Mouse (Mus musculus): Measurements from ENCODE around the gene 1700001P01Rik. TPM values are rescaled to one million over a fixed set of nuclear protein-coding genes. Genes with fewer than 3 reads are reported as not detected.

The 1700001P01Rik gene
- polyA plus RNA-seq, 1 experiment from 2014 or later, result not detected

DNA sequence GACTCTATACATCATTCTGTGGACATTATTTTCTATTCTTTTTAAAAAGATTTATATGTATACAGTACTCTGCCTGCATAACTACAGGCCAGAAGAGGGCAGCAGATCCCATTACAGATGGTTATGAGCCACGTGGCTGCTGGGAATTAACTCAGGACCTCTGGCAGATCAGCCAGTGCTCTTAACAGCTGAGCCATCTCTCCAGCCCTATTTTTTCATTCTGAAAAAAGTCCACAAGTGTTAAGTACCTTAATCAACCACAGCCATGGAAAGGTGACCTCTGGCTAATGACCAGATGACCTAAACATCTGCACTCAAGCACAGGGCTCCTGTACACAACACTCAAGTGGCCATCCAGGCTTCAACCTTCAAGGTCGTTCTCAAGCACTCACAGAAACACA is 1.4 kb upstream of the 1700001P01Rik start:
- Histone ChIP-seq H3K4me2 (ENCODE audit: low read depth, low read length) (no peak overlapping the region), H3K36me3 (ENCODE audit: control insufficient read depth, insufficient read depth, low read length) (peaks cover 60% of the 10 kb centered on the region), H3K27ac (replicated peaks; ENCODE audit: low read depth, low read length) (no peak overlapping the region; the same call in 1 of the 2 replicates), H3K9me3 (ENCODE audit: control insufficient read depth, low read length) (no peaks in the 10 kb centered on the region), H3K4me3 (ENCODE audit: low read depth, low read length) (no peak overlapping the region), H3K27me3 (replicated peaks; ENCODE audit: control insufficient read depth, insufficient read depth, low read length) (no peaks in the 10 kb centered on the region), H3K9ac (ENCODE audit: low read depth, low read length) (no peak overlapping the region), H3K4me1 (ENCODE audit: control insufficient read depth, insufficient read depth, low read length) (peaks cover 11% of the 10 kb centered on the region)
- 41% methylated on average over 2 of the region's 2 CpGs for WGBS
- DNase-seq (ENCODE audit: low spot score) (peak; percentile 49), ATAC-seq (ENCODE audit: low read depth) (peak; percentile 62)

DNA sequence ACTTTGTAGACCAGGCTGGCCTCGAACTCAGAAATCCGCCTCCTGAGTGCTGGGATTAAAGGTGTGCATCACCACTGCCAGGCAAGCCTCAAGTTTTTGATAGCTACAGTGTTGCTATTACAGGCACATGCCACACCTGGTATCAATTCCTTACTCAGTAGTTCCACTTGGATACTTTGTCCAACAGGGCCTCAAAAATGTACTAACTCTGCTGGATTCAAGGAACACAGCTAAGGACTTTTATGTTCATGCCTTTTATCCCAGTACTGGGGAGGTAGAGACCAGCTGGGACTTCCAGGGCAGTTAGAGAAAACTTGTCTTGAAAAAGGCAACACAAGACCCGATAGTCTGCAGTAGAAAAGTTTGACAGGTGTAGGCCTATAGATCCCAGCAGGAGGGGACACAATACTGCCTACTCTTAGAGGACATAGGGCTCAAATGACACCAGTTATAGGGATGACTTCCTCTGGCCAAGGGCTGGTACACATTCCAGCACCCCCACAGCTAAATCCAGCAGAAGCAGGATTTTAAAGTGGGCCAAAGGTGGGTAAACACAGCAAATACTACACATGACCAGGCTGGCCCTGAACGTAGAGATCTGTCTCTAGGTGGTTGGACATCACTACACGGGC is 895 bp upstream of the 1700001P01Rik start:
- Histone ChIP-seq H3K4me1 (ENCODE audit: control insufficient read depth, insufficient read depth, low read length) (peaks cover 11% of the 10 kb centered on the region), H3K36me3 (ENCODE audit: control insufficient read depth, insufficient read depth, low read length) (peaks cover 60% of the 10 kb centered on the region), H3K27ac (replicated peaks; ENCODE audit: low read depth, low read length) (no peak overlapping the region; the same call in 1 of the 2 replicates), H3K9me3 (ENCODE audit: control insufficient read depth, low read length) (no peaks in the 10 kb centered on the region), H3K27me3 (replicated peaks; ENCODE audit: control insufficient read depth, insufficient read depth, low read length) (no peaks in the 10 kb centered on the region), H3K4me2 (ENCODE audit: low read depth, low read length) (no peak overlapping the region), H3K4me3 (ENCODE audit: low read depth, low read length) (no peak overlapping the region), H3K9ac (ENCODE audit: low read depth, low read length) (no peak overlapping the region)
- ATAC-seq (ENCODE audit: low read depth), result 0 out of 2 replicates have a peak, but pooled peaks have one; percentile 7
- 62% methylated on average over 5 of the region's 5 CpGs for WGBS
- DNase-seq (ENCODE audit: low spot score), result no peak

DNA sequence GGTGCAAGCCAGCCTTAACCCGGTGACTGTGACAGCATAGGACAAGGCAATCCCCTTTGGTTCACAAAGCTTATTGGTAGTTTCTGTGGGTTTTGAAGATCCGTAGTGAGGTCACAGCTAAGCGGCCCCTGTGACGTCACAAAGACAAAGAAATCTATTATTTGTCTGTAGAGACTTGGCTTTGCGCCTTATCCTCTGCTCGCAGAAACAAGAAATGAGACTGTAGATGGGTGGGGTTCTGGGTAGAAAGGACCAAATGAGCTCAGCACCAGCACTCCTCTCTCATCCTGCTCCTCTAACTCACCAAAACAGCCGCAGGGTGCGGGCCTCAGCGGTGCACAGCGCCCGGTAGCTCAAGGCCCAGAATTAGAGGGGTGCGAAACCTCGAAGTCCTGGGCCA is 532 bp downstream of the 1700001P01Rik start:
- no peaks in the 10 kb centered on the region for H3K9me3 ChIP-seq (ENCODE audit: control insufficient read depth, low read length)
- H3K4me2 ChIP-seq (ENCODE audit: low read depth, low read length), result no peak overlapping the region
- no peak overlapping the region for H3K4me3 ChIP-seq (ENCODE audit: low read depth, low read length)
- 80% methylated on average over 13 of the region's 13 CpGs for WGBS
- DNase-seq (ENCODE audit: low spot score), result no peak
- ATAC-seq (ENCODE audit: low read depth), result no peak
- H3K4me1 ChIP-seq (ENCODE audit: control insufficient read depth, insufficient read depth, low read length), result peaks cover 3% of the 10 kb centered on the region; the same call in 1 of the 2 replicates
- no peaks in the 10 kb centered on the region for H3K27me3 ChIP-seq (replicated peaks; ENCODE audit: control insufficient read depth, insufficient read depth, low read length)
- no peak overlapping the region for H3K27ac ChIP-seq (replicated peaks; ENCODE audit: low read depth, low read length)
- H3K36me3 ChIP-seq (ENCODE audit: control insufficient read depth, insufficient read depth, low read length), result peaks cover 49% of the 10 kb centered on the region
- no peak overlapping the region for H3K9ac ChIP-seq (ENCODE audit: low read depth, low read length)

DNA sequence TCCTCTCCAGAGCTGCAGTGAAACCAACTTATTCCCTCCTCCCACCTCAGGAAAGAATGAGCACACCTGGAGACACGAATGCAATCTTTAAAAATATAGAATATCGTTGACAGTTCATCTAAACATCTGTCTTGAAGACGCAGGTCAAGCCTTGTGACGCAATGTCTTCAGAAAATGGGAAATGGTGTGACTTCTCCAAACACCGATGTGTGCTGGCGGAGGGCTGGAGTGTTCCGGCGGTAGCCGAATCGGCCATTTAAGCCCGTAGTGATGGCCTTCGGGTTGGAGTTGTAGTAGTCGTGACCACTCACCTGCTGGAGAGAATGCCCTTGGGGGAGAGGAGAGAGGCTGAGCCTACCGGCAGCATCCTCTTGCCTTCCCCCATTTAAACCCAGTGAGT is 4.3 kb downstream of the 1700001P01Rik start:
- ATAC-seq (ENCODE audit: low read depth), result no peak
- Histone ChIP-seq H3K27me3 (replicated peaks; ENCODE audit: control insufficient read depth, insufficient read depth, low read length) (no peaks in the 10 kb centered on the region), H3K9ac (ENCODE audit: low read depth, low read length) (no peak overlapping the region), H3K4me3 (ENCODE audit: low read depth, low read length) (no peak overlapping the region), H3K9me3 (ENCODE audit: control insufficient read depth, low read length) (no peaks in the 10 kb centered on the region), H3K27ac (replicated peaks; ENCODE audit: low read depth, low read length) (no peak overlapping the region), H3K36me3 (ENCODE audit: control insufficient read depth, insufficient read depth, low read length) (peaks cover 13% of the 10 kb centered on the region), H3K4me1 (ENCODE audit: control insufficient read depth, insufficient read depth, low read length) (no peaks in the 10 kb centered on the region), H3K4me2 (ENCODE audit: low read depth, low read length) (no peak overlapping the region)
- no peak for DNase-seq (ENCODE audit: low spot score)
- 83% methylated on average over 14 of the region's 14 CpGs for WGBS

DNA sequence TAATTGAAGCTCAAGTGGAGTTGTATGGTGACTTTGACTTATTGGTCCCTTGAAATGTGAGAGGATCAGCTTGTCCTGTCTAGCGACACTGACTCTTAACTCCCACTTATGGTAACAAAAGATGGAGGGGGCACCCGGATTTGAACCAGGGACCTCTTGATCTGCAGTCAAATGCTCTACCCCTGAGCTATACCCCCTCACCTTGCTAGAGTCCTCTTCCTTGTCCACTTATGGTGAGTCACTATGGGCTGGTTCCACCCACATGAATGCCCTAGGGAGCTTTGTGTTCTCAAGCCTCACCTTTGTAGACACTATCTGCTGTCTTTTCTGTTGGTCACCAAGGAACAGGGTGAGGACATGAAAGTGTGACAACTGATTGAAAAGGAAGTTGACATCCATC is 6.0 kb downstream of the 1700001P01Rik start:
- no peak overlapping the region for H3K27ac ChIP-seq (replicated peaks; ENCODE audit: low read depth, low read length)
- no peak overlapping the region for H3K4me3 ChIP-seq (ENCODE audit: low read depth, low read length)
- no peaks in the 10 kb centered on the region for H3K9me3 ChIP-seq (ENCODE audit: control insufficient read depth, low read length)
- WGBS, result 29% methylated on average over 2 of the region's 2 CpGs
- H3K4me1 ChIP-seq (ENCODE audit: control insufficient read depth, insufficient read depth, low read length), result peaks cover 4% of the 10 kb centered on the region
- no peak for DNase-seq (ENCODE audit: low spot score)
- H3K9ac ChIP-seq (ENCODE audit: low read depth, low read length), result no peak overlapping the region
- H3K36me3 ChIP-seq (ENCODE audit: control insufficient read depth, insufficient read depth, low read length), result no peaks in the 10 kb centered on the region
- no peaks in the 10 kb centered on the region for H3K27me3 ChIP-seq (replicated peaks; ENCODE audit: control insufficient read depth, insufficient read depth, low read length)
- no peak overlapping the region for H3K4me2 ChIP-seq (ENCODE audit: low read depth, low read length)
- ATAC-seq (ENCODE audit: low read depth), result no peak

DNA sequence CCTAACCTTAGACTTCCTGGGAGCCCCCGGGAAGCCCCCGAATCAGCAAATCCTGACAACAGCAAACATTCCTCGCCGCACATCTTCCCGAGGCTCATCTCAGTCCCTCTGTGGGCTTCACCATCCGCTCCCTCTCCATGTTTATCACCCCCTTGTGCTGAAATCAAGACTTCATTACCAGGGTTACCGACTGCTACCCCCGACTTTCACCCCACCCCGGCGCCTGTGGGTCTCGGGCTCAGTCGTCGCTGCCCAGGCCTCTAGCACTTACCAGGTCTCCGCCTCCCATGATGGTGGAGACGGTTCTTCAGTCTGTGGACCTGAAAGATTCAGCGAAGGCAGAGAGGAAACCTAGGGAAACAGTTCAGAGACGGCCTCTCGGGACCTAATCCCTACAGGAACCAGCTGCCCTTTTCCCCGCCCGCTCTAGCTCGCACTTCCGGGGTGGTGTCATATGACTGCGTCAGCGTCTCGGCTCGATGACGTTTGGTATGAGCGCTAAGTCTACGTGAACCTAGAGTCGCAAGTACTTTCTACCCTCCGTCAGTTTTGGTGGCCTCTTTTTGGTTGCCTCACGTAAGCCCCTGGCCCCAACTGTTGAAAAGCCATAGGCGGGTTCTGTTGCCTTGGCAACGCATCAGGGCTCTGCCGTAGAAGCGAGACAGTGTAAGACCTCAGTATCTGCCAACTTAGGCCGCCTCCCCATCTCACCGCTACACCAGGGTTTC is 9.4 kb downstream of the 1700001P01Rik start, which contains the start of gene Cwc25:
Gene Cwc25, minus strand, starts transcription at position 403 of the 728 bp plus-strand sequence.
- peak within 1 kb of the TSS; percentile 76 for H3K4me2 ChIP-seq (ENCODE audit: low read depth, low read length)
- ATAC-seq (ENCODE audit: low read depth), result peak; percentile 96
- DNase-seq (ENCODE audit: low spot score), result peak; percentile 97
- H3K27me3 ChIP-seq (replicated peaks; ENCODE audit: control insufficient read depth, insufficient read depth, low read length), result no peaks in the 10 kb centered on the region
- H3K9me3 ChIP-seq (ENCODE audit: control insufficient read depth, low read length), result no peaks in the 10 kb centered on the region
- peaks cover 4% of the 10 kb centered on the region for H3K4me1 ChIP-seq (ENCODE audit: control insufficient read depth, insufficient read depth, low read length)
- H3K27ac ChIP-seq (replicated peaks; ENCODE audit: low read depth, low read length), result peak within 1 kb of the TSS; percentile 92
- H3K9ac ChIP-seq (ENCODE audit: low read depth, low read length), result peak within 1 kb of the TSS; percentile 90
- peaks cover 22% of the 10 kb centered on the region for H3K36me3 ChIP-seq (ENCODE audit: control insufficient read depth, insufficient read depth, low read length)
- WGBS, result 2% methylated on average over 38 of the region's 38 CpGs
- H3K4me3 ChIP-seq (ENCODE audit: low read depth, low read length), result peak within 1 kb of the TSS; percentile 84

DNA sequence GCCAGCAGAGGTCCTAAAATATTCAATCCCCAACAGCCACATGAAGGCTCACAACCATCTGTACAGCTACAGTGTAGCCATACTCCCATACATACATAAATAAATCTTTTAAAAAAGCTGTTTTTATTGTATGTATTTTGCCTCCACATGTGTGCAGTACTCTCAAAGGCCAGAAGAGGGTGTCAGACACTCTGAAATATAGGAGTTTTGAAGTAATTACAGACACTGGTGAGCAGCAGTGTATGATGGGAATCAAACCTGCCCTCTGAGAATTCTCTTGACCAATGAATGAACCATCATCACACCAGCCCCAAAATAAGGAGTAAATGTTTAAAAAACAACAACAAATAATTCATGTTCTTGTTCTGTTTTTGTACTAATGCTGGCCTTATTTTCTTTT is 14.1 kb downstream of the 1700001P01Rik start:
- DNase-seq (ENCODE audit: low spot score), result no peak
- Histone ChIP-seq H3K9me3 (ENCODE audit: control insufficient read depth, low read length) (no peaks in the 10 kb centered on the region), H3K4me1 (ENCODE audit: control insufficient read depth, insufficient read depth, low read length) (peaks cover 4% of the 10 kb centered on the region), H3K4me2 (ENCODE audit: low read depth, low read length) (no peak overlapping the region), H3K36me3 (ENCODE audit: control insufficient read depth, insufficient read depth, low read length) (peaks cover 59% of the 10 kb centered on the region), H3K4me3 (ENCODE audit: low read depth, low read length) (no peak overlapping the region), H3K9ac (ENCODE audit: low read depth, low read length) (no peak overlapping the region), H3K27me3 (replicated peaks; ENCODE audit: control insufficient read depth, insufficient read depth, low read length) (no peaks in the 10 kb centered on the region), H3K27ac (replicated peaks; ENCODE audit: low read depth, low read length) (no peak overlapping the region)
- ATAC-seq (ENCODE audit: low read depth), result no peak

DNA sequence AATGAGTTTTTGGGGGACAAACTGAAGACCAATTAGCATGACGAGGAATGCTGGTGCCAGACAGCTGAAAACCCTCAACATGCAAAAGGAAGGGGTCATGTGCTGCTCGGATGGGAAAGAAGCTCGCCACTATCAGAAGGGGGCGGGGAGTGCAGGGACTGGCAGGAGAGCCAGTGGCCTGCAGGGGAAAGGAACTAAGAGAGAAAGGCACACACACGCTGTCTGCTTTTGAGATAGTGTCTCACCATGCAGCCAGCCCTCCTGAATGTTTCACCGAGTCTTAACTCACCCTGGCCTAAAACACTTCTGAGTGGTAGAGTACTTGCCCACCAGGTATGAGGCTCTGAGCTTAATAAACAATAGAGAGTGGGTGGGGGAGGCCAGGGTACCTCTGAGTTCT is 16.8 kb downstream of the 1700001P01Rik start:
- ATAC-seq (ENCODE audit: low read depth), result no peak
- H3K36me3 ChIP-seq (ENCODE audit: control insufficient read depth, insufficient read depth, low read length), result peaks cover 80% of the 10 kb centered on the region
- 81% methylated on average over 6 of the region's 6 CpGs for WGBS

More for the DNA sequence above, 16.8 kb downstream of the 1700001P01Rik start:
- Histone ChIP-seq H3K27ac (replicated peaks; ENCODE audit: low read depth, low read length) (no peak overlapping the region), H3K27me3 (replicated peaks; ENCODE audit: control insufficient read depth, insufficient read depth, low read length) (no peaks in the 10 kb centered on the region), H3K9me3 (ENCODE audit: control insufficient read depth, low read length) (no peaks in the 10 kb centered on the region), H3K4me3 (ENCODE audit: low read depth, low read length) (no peak overlapping the region), H3K4me1 (ENCODE audit: control insufficient read depth, insufficient read depth, low read length) (no peaks in the 10 kb centered on the region), H3K4me2 (ENCODE audit: low read depth, low read length) (no peak overlapping the region), H3K9ac (ENCODE audit: low read depth, low read length) (no peak overlapping the region)
- no peak for DNase-seq (ENCODE audit: low spot score)
